In the genomic region with DNA sequence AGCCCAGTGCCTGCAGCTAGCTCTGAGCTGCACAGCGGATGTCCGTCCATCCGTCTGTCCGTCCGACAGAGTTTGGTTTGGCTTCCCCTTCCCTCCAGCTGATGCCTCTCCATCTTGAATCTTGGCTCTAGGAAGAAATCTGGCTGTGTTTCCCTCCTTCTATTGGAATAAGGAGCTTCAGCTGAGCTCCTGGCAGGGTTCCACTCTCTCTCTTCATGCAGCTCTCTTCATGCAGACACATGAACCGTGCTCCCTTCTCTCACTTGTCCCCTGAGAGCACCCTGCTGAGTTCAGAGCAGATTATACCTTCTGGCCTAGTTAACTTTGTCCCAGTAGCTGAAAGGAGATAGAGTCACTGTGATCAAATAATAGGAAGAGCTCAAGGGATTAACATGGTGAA, we compare ENCODE assay signal across 8 mouse cellular contexts.
A peak's percentile ranks its signal among the peaks of the same experiment; 100 is the strongest.
DNase-seq lines count a peak whose midpoint lies in the region; ATAC-seq and TF ChIP-seq lines count a peak whose summit lies in the region.

No protein-coding gene starts in this region.

- ATAC-seq in limb, embryonic 15.5 days (ENCODE audit: insufficient number of reproducible peaks, low FRiP score, low TSS enrichment, low read depth): no peak
- no peak for ATAC-seq in stomach, postnatal 0 days (ENCODE audit: low FRiP score, low TSS enrichment)
- no peak for ATAC-seq in megakaryocyte-erythroid progenitor cell, adult 5-6 weeks (replicated peaks; ENCODE audit: low FRiP score, low TSS enrichment, poor library complexity, severe bottlenecking)

- H3K27me3 ChIP-seq in embryonic facial prominence, embryonic 10.5 days (replicated peaks; ENCODE audit: low read depth, poor library complexity, severe bottlenecking): no peaks in the 10 kb centered on the region
- H3K27me3 ChIP-seq in limb, embryonic 15.5 days: no peaks in the 10 kb centered on the region
- H3K27me3 ChIP-seq in stomach, postnatal 0 days (ENCODE audit: control insufficient read depth, insufficient read depth, low read length): no peaks in the 10 kb centered on the region

- WGBS in embryonic facial prominence, embryonic 10.5 days: 66% methylated on average over 6 of the region's 6 CpGs
- WGBS in limb, embryonic 15.5 days: 66% methylated on average over 6 of the region's 6 CpGs
- 30% methylated on average over 6 of the region's 6 CpGs for WGBS in stomach, postnatal 0 days

- peak; percentile 70 for DNase-seq in left cerebral cortex, postnatal 4 days
- DNase-seq in left cerebral cortex, adult 11 months (ENCODE audit: low spot score): no peak
- DNase-seq in embryonic facial prominence, embryonic 10.5 days (ENCODE audit: low spot score): no peak
- peak; percentile 51 for DNase-seq in gastrocnemius, postnatal 25 days
- DNase-seq in stomach, postnatal 0 days (ENCODE audit: low spot score): no peak
- DNase-seq in adrenal gland, adult 18-20 months (ENCODE audit: low spot score in 2 of 2): no peak

- no peak for TF ChIP-seq CTCF in stomach, postnatal 0 days (IDR thresholded peaks at IDR 0.05; ENCODE audit: low read depth)

- H3K9me3 ChIP-seq in embryonic facial prominence, embryonic 10.5 days: no peaks in the 10 kb centered on the region
- no peaks in the 10 kb centered on the region for H3K9me3 ChIP-seq in limb, embryonic 15.5 days
- H3K9me3 ChIP-seq in stomach, postnatal 0 days (ENCODE audit: control insufficient read depth, low read length): no peaks in the 10 kb centered on the region

- H3K27ac ChIP-seq in embryonic facial prominence, embryonic 10.5 days (replicated peaks): peak overlapping the region; percentile 65
- peak overlapping the region; percentile 61 for H3K27ac ChIP-seq in limb, embryonic 15.5 days
- H3K27ac ChIP-seq in stomach, postnatal 0 days (replicated peaks): peak overlapping the region; percentile 49; the same call in 1 of the 2 replicates

- H3K4me2 ChIP-seq in limb, embryonic 15.5 days: no peak overlapping the region
- H3K4me2 ChIP-seq in stomach, postnatal 0 days (replicated peaks; ENCODE audit: low read depth): no peak overlapping the region

- H3K4me3 ChIP-seq in embryonic facial prominence, embryonic 10.5 days: no peak overlapping the region
- no peak overlapping the region for H3K4me3 ChIP-seq in limb, embryonic 15.5 days
- H3K4me3 ChIP-seq in stomach, postnatal 0 days (ENCODE audit: low read depth, low read length): no peak overlapping the region

- no peak overlapping the region for H3K9ac ChIP-seq in limb, embryonic 15.5 days
- no peak overlapping the region for H3K9ac ChIP-seq in stomach, postnatal 0 days (ENCODE audit: low read length)

- TF ChIP-seq EP300 in stomach, postnatal 0 days (optimal IDR thresholded peaks at IDR 0.05): no peak

- H3K36me3 ChIP-seq in embryonic facial prominence, embryonic 10.5 days (replicated peaks): 0 out of 2 replicates have a peak, but pooled peaks cover 7% of the 10 kb centered on the region
- H3K36me3 ChIP-seq in limb, embryonic 15.5 days: no peaks in the 10 kb centered on the region
- no peaks in the 10 kb centered on the region for H3K36me3 ChIP-seq in stomach, postnatal 0 days (ENCODE audit: control insufficient read depth, insufficient read depth, low read length)

- peaks cover 64% of the 10 kb centered on the region for H3K4me1 ChIP-seq in embryonic facial prominence, embryonic 10.5 days
- H3K4me1 ChIP-seq in limb, embryonic 15.5 days: peaks cover 45% of the 10 kb centered on the region
- H3K4me1 ChIP-seq in stomach, postnatal 0 days (replicated peaks; ENCODE audit: control insufficient read depth, insufficient read depth): peaks cover 11% of the 10 kb centered on the region; the same call in 1 of the 2 replicates

- intact Hi-C loops in left cerebral cortex, postnatal 4 days (cut with DNase I): no loop called here

Comparison
In these comparisons a context has a peak if more than half of its experiments do, and no peak if none do; other contexts are left out.
1. DNase-seq: peak in left cerebral cortex, postnatal 4 days (single experiment) and gastrocnemius, postnatal 25 days (single experiment); none in left cerebral cortex, adult 11 months (single experiment), embryonic facial prominence, embryonic 10.5 days (single experiment), stomach, postnatal 0 days (single experiment) and adrenal gland, adult 18-20 months (0 of 2).
2. Peak in every context shown above with its lines, with median percentiles within 50 percentile points of each other: H3K27ac ChIP-seq.